Mouse (Mus musculus) ES-Bruce4 (cell line): Measurements from ENCODE around the gene Atxn2.

ENCODE experiments used
- CTCF ChIP-seq: IDR thresholded peaks from one replicate; pipeline ENCODE4 v1.8.1; 2011; ENCODE audit warnings: low read depth, low read length
- EP300 ChIP-seq: IDR thresholded peaks from 2 replicates; pipeline ENCODE4 v1.6.1; 2011; ENCODE audit warnings: low read depth, low read length; ENCODE audit not compliant: insufficient read depth
- POLR2A ChIP-seq: IDR thresholded peaks from one replicate; pipeline ENCODE4 v1.8.1; 2011; ENCODE audit warnings: low read length; ENCODE audit not compliant: insufficient read depth

DNA sequence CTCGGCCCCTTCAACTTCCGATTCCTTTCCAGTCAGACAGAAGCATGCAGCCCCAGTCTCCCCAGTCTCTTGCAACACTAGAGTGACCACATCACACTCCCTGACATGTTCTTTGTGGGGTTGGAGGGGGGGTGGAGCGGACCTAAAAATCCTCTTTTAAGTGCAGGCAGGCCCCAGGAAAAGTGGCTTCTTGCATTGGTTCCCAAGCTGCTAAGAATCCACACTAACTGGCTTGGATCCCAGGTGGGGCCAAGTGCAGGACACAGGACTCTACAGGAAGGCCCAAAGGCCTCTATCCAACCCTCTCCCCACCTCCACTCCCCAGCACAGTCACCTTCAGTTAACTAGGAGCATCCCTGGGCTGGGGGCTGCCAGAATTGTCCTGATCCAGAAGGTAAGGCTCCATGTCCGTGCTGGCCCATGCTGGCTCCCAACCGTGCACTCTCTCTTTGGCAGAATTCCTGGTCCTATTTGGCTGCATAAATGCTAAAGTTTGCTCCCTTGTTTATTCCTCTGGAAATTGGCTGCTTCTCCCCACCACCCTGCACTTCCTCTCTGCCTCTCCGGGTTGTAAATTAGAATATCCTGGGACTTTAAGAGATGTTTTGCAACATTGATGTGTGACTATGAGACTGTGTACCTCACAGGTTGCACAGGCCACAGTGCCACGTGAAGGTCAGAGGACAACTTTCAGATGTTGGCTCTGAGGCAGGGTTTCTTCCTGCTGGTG, 20.5 kb upstream of the Atxn2 start:
- TF ChIP-seq CTCF (no peak), POLR2A (no peak), EP300 (no peak)
